Comparison of ENCODE assay signal across 19 mouse cellular contexts in the genomic region with DNA sequence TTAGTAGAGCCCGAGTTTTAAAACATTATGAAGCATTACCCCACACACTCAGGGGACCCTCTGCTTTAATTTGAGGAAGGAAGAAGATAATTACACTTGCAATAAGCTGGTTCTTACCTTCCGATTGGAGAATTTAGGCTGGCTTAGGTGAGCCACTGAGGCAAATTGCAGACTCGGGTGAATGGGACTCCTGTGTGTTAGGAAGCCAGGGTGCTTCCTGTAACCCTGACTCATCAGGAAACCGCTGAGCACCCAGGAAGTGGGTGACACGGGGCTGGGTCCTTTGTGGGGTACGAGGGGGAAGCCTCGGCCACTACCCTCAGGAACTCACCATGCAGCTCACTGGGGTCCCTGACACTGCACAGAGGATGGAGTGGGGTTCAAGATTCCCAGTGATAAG. TPM values are rescaled to one million over a fixed set of nuclear protein-coding genes. Genes with fewer than 3 reads are reported as not detected.
DNase-seq lines count a peak whose midpoint lies in the region; ATAC-seq and TF ChIP-seq lines count a peak whose summit lies in the region.
"Had no signal": no experiment of that assay in that cellular context is flagged by ENCODE, and none has a peak within 500 bp of the region (broad histone marks: within the 10 kb centered on the region; RNA-seq: fewer than 3 reads in every experiment).

No protein-coding gene starts in this region.

- H3K4me2 ChIP-seq in liver, postnatal 0 days (ENCODE audit: low read depth, low read length) = 0 out of 2 replicates have a peak overlapping the region, but pooled peaks have one; percentile 29
- H3K4me2 ChIP-seq in liver, embryonic 12.5 days = no peak overlapping the region
- H3K4me2 ChIP-seq: forebrain, embryonic 13.5 days; limb, embryonic 12.5 days; liver, embryonic 13.5 days; lung, embryonic 15.5 days; midbrain, embryonic 13.5 days had no signal

- H3K4me1 ChIP-seq in liver, postnatal 0 days (ENCODE audit: insufficient read depth) = no peaks in the 10 kb centered on the region
- H3K4me1 ChIP-seq in liver, embryonic 12.5 days = peaks cover 6% of the 10 kb centered on the region
- no peaks in the 10 kb centered on the region for H3K4me1 ChIP-seq in kidney, adult 2 months (ENCODE audit: control insufficient read depth, insufficient read depth, low read length)

- WGBS in liver, postnatal 0 days (ENCODE audit: insufficient replicate concordance) = 35% methylated on average over 7 of the region's 7 CpGs
- 45% methylated on average over 7 of the region's 7 CpGs for WGBS in liver, embryonic 12.5 days (ENCODE audit: insufficient replicate concordance)
- 27% methylated on average over 7 of the region's 7 CpGs for WGBS in macrophage (ENCODE audit: missing documents)
- 74% methylated on average over 7 of the region's 7 CpGs for WGBS in kidney, adult 2 months

- no peak for ATAC-seq in liver, postnatal 0 days
- ATAC-seq in liver, embryonic 12.5 days = no peak
- ATAC-seq: forebrain, embryonic 13.5 days; midbrain, embryonic 13.5 days had no signal

- H3K4me3 ChIP-seq in liver, postnatal 0 days (ENCODE audit: low read depth, low read length) = no peak overlapping the region
- no peak overlapping the region for H3K4me3 ChIP-seq in liver, embryonic 12.5 days
- no peak overlapping the region for H3K4me3 ChIP-seq in macrophage (ENCODE audit: inconsistent target)
- H3K4me3 ChIP-seq in kidney, adult 2 months (ENCODE audit: insufficient read depth, low read depth, low read length) = no peak overlapping the region
- H3K4me3 ChIP-seq: forebrain, embryonic 13.5 days; limb, embryonic 12.5 days; liver, embryonic 13.5 days; lung, embryonic 15.5 days; midbrain, embryonic 13.5 days had no signal

- H3K27me3 ChIP-seq in liver, postnatal 0 days (ENCODE audit: insufficient read depth, low read length) = no peaks in the 10 kb centered on the region
- no peaks in the 10 kb centered on the region for H3K27me3 ChIP-seq in liver, embryonic 12.5 days (replicated peaks)
- H3K27me3 ChIP-seq in kidney, adult 2 months (replicated peaks; ENCODE audit: control insufficient read depth, insufficient read depth, low read length) = no peaks in the 10 kb centered on the region
- H3K27me3 ChIP-seq: forebrain, embryonic 13.5 days; limb, embryonic 12.5 days; liver, embryonic 13.5 days; lung, embryonic 15.5 days; midbrain, embryonic 13.5 days had no signal

- no peak for TF ChIP-seq POLR2A in kidney, adult 2 months (IDR thresholded peaks at IDR 0.05; ENCODE audit: low read depth, low read length)

- peaks cover 8% of the 10 kb centered on the region; the same call in 1 of the 2 replicates for H3K36me3 ChIP-seq in liver, postnatal 0 days (replicated peaks; ENCODE audit: insufficient read depth, low read length)
- peaks cover 30% of the 10 kb centered on the region for H3K36me3 ChIP-seq in liver, embryonic 12.5 days
- peaks cover 9% of the 10 kb centered on the region; the same call in 1 of the 2 replicates for H3K36me3 ChIP-seq in macrophage (ENCODE audit: inconsistent target)
- H3K36me3 ChIP-seq in kidney, adult 2 months (ENCODE audit: control insufficient read depth, insufficient read depth, low read length) = no peaks in the 10 kb centered on the region
- H3K36me3 ChIP-seq: lung, embryonic 15.5 days had no signal

- peaks cover 91% of the 10 kb centered on the region for H3K79me2 ChIP-seq in macrophage (ENCODE audit: inconsistent target)

- H3K9me3 ChIP-seq in liver, postnatal 0 days (ENCODE audit: low read length) = no peaks in the 10 kb centered on the region
- H3K9me3 ChIP-seq in liver, embryonic 12.5 days (replicated peaks) = no peaks in the 10 kb centered on the region
- H3K9me3 ChIP-seq: forebrain, embryonic 13.5 days; limb, embryonic 12.5 days; liver, embryonic 13.5 days; lung, embryonic 15.5 days; midbrain, embryonic 13.5 days had no signal

- no peak overlapping the region for H3K9ac ChIP-seq in liver, postnatal 0 days (replicated peaks)
- H3K9ac ChIP-seq in liver, embryonic 12.5 days = no peak overlapping the region
- H3K9ac ChIP-seq: forebrain, embryonic 13.5 days; limb, embryonic 12.5 days; liver, embryonic 13.5 days; lung, embryonic 15.5 days; midbrain, embryonic 13.5 days had no signal

- no peak for DNase-seq in liver, postnatal 0 days
- peak; percentile 47 to 64 for DNase-seq in thymus, adult 18-20 months
- peak; percentile 65 for DNase-seq in thymus, postnatal 4 days
- DNase-seq in cerebellum, adult 11 months = no peak
- no peak for DNase-seq in kidney, adult 2 months
- DNase-seq in gastrocnemius, postnatal 25 days = no peak
- DNase-seq: adrenal gland, postnatal 10 days; cerebellum, adult 2 months; gastrocnemius, postnatal 10 days; kidney, postnatal 36 days; liver, embryonic 13.5 days; lung, postnatal 4 days; right cerebral cortex, postnatal 25 days had no signal

- H3K27ac ChIP-seq in liver, postnatal 0 days (ENCODE audit: low read depth) = no peak overlapping the region
- no peak overlapping the region for H3K27ac ChIP-seq in liver, embryonic 12.5 days
- H3K27ac ChIP-seq in macrophage = peak overlapping the region; percentile 29
- H3K27ac ChIP-seq in kidney, adult 2 months (ENCODE audit: insufficient read depth, low read depth, low read length) = no peak overlapping the region
- H3K27ac ChIP-seq: forebrain, embryonic 13.5 days; limb, embryonic 12.5 days; liver, embryonic 13.5 days; lung, embryonic 15.5 days; midbrain, embryonic 13.5 days had no signal

- no peak for TF ChIP-seq EP300 in liver, postnatal 0 days (IDR thresholded peaks at IDR 0.05; ENCODE audit: low read depth)

- TF ChIP-seq CTCF in liver, postnatal 0 days (IDR thresholded peaks at IDR 0.05; ENCODE audit: low read depth) = no peak
- TF ChIP-seq CTCF in kidney, adult 2 months (conservative IDR thresholded peaks at IDR 0.05; ENCODE audit: insufficient read depth, insufficient read length, low read depth, low read length) = no peak

RNA-seq across cellular contexts. Expression of gene Atxn7l1, which starts 12.9 kb away (rescaled TPM):
- 7.2 and 8.5 TPM in 2 replicates for polyA plus RNA-seq in liver, postnatal 0 days (2015; fragmentation: Nextera tagmentation; extraction: Ambion mirVana)
- 16.9 and 17.1 TPM in 2 replicates for polyA plus RNA-seq in liver, embryonic 12.5 days (2016; fragmentation: Nextera tagmentation; extraction: Ambion mirVana)
- 100 to 1,000 TPM; 107 to 302 (median 207) TPM for total RNA-seq in macrophage (2018; cell fraction: chromatin; rRNA removed)
- total RNA-seq in macrophage (2018; cell fraction: cytosol; rRNA removed) = 100 to 1,000 TPM in 4 of 26 experiments, 10 to 100 TPM in 22; 56.2 to 116 (median 76.1) TPM
- 100 to 1,000 TPM; 116 to 257 (median 175) TPM for total RNA-seq in macrophage (2018; cell fraction: nucleus; rRNA removed)
- 37.6 to 70.4 TPM (median 46.0 TPM) in 3 replicates for polyA plus RNA-seq in macrophage (2018)
- 22.0 and 23.7 TPM in 2 replicates for polyA plus RNA-seq in kidney, adult 2 months (2012; rRNA removed)
- total RNA-seq in gastrocnemius, postnatal 25 days (2021) = 10 to 100 TPM; 16.4 to 17.7 TPM

Comparison
In these comparisons a context has a peak if more than half of its experiments do, and no peak if none do; other contexts are left out.
1. DNase-seq: peak in thymus, adult 18-20 months (2 of 2) and thymus, postnatal 4 days (single experiment); none in liver, postnatal 0 days (single experiment), cerebellum, adult 11 months (single experiment), kidney, adult 2 months (single experiment) and gastrocnemius, postnatal 25 days (single experiment).